Mouse (Mus musculus) adrenal gland, postnatal 36 days (tissue): ENCODE data around the gene Kctd10. TPM values are rescaled to one million over a fixed set of nuclear protein-coding genes. Genes with fewer than 3 reads are reported as not detected.

Source experiments
- DNase-seq, 2 experiments: peaks; one replicate each; pipeline ENCODE4 v3.0.0; 2021; ENCODE audit warnings: mixed read lengths in 1 of 2
- long read RNA-seq, 2 experiments: library from polyadenylated mRNA; stranded (forward); transcript quantifications; one replicate each; pipeline ENCODE4 v2.0.0; 2021; ENCODE audit warnings: borderline sequencing depth in 2 of 2
- total RNA-seq, 2 experiments: library from RNA; stranded (reverse); gene quantifications; 2 replicates each; pipeline ENCODE4 v1.2.3; 2021

Kctd10 gene
- total RNA-seq, result 10 to 100 TPM; 62.7 to 71.9 TPM
- long read RNA-seq, experiment 1, transcript Kctd10-201 (7 exons, 1,026 nt), result minor isoform, 12 of 151 reads
- long read RNA-seq, experiment 1, transcript Kctd10-202 (7 exons, 3,103 nt), result major isoform, 100 of 151 reads
- long read RNA-seq, experiment 1, partial matches to known transcripts, result 16 of 151 reads
- long read RNA-seq, experiment 1, other reads (novel, unspliced or antisense), result 23 of 151 reads
- long read RNA-seq, experiment 2, transcript Kctd10-202 (7 exons, 3,103 nt), result major isoform, 19 of 24 reads
- long read RNA-seq, experiment 2, partial matches to known transcripts, result 1 of 24 reads
- long read RNA-seq, experiment 2, other reads (novel, unspliced or antisense), result 3 of 24 reads

- peak; percentile 87 to 91 for DNase-seq
These were observed at the start of gene Kctd10, which contains the start of gene Ube3b for GRCm38 (mm10) chr5:114380209-114381012. Kctd10 (minus strand) TSS chr5:114380508. Ube3b (plus strand) TSS chr5:114380607.

- no peak for DNase-seq
These were observed 49.5 kb upstream of the Kctd10 start for GRCm38 (mm10) chr5:114429781-114430180.

- DNase-seq, result no peak
These were observed 48.3 kb upstream of the Kctd10 start for GRCm38 (mm10) chr5:114428621-114429020.

- DNase-seq, result no peak
These were observed 46.4 kb upstream of the Kctd10 start for GRCm38 (mm10) chr5:114426732-114427131.

GRCm38 (mm10) chr5:114423961-114424360 lies 43.7 kb upstream of the Kctd10 start:
- DNase-seq, result no peak

- DNase-seq, result no peak
These were observed 42.3 kb upstream of the Kctd10 start for GRCm38 (mm10) chr5:114422591-114422990.

- DNase-seq, result no peak
These were observed 41.4 kb upstream of the Kctd10 start for GRCm38 (mm10) chr5:114421561-114422298.

- no peak for DNase-seq
These were observed 38.2 kb upstream of the Kctd10 start for GRCm38 (mm10) chr5:114418541-114418940.

- no peak for DNase-seq
These were observed 36.5 kb upstream of the Kctd10 start for GRCm38 (mm10) chr5:114416855-114417254.

- DNase-seq, result no peak
These were observed 35.3 kb upstream of the Kctd10 start for GRCm38 (mm10) chr5:114415606-114416005.

- DNase-seq, result peak; percentile 77 to 80
These were observed 32.9 kb upstream of the Kctd10 start for GRCm38 (mm10) chr5:114413067-114413735.

- no peak for DNase-seq
These were observed 32.2 kb upstream of the Kctd10 start for GRCm38 (mm10) chr5:114412361-114412998.

- no peak for DNase-seq
These were observed 30.1 kb upstream of the Kctd10 start for GRCm38 (mm10) chr5:114410429-114410828.

- peak; percentile 34 to 61 for DNase-seq
These were observed 28.5 kb upstream of the Kctd10 start for GRCm38 (mm10) chr5:114408846-114409245.

GRCm38 (mm10) chr5:114407810-114408209 lies 27.5 kb upstream of the Kctd10 start:
- DNase-seq, result no peak

- peak; percentile 40 to 55 for DNase-seq
These were observed 27.0 kb upstream of the Kctd10 start for GRCm38 (mm10) chr5:114407269-114407668.

GRCm38 (mm10) chr5:114406592-114406991 lies 26.3 kb upstream of the Kctd10 start:
- DNase-seq, result peak; percentile 87 to 91

- no peak for DNase-seq
These were observed 12.9 kb upstream of the Kctd10 start for GRCm38 (mm10) chr5:114393169-114393568.

- no peak for DNase-seq
These were observed 4.1 kb upstream of the Kctd10 start for GRCm38 (mm10) chr5:114384448-114384847.

GRCm38 (mm10) chr5:114383184-114383904 lies 3.0 kb upstream of the Kctd10 start:
- DNase-seq, result peak; percentile 43 to 62

- peak in 1 of 2 experiments; percentile 40 for DNase-seq
These were observed 674 bp upstream of the Kctd10 start for GRCm38 (mm10) chr5:114381013-114381351.
